35 mouse cellular contexts compared by ENCODE assay signal in the genomic region with DNA sequence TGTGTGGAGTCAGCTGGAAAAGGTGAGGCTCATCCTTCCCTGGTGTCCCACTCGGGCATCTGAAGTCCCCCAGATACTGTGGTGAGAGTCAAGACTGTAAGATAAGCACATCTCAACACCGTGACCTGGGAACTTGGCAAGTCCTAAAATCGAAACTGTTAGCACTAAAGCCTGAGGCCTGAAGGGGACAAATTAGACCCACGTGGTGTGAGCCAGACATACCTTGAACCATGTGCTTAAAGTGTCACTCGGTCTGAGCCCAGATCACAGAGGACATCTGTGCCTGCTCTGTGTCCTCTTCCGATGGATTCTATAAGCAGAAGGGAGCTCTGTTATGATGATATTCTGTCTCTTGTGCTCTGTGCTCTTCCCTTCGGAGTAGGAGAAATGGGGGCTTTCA. TPM values are rescaled to one million over a fixed set of nuclear protein-coding genes. Genes with fewer than 3 reads are reported as not detected.
"Had no signal": no experiment of that assay in that cellular context is flagged by ENCODE, and none has a peak within 500 bp of the region (broad histone marks: within the 10 kb centered on the region; RNA-seq: fewer than 3 reads in every experiment).

No protein-coding gene starts in this region.

- H3K27me3 ChIP-seq: hindbrain, embryonic 12.5 days; intestine, embryonic 15.5 days; limb, embryonic 12.5 days had no signal

- H3K36me3 ChIP-seq: heart, embryonic 10.5 days; heart, embryonic 12.5 days; hindbrain, embryonic 10.5 days; hindbrain, embryonic 12.5 days; intestine, embryonic 15.5 days; limb, embryonic 10.5 days; limb, embryonic 12.5 days had no signal

- H3K9me3 ChIP-seq: heart, embryonic 10.5 days; heart, embryonic 12.5 days; hindbrain, embryonic 10.5 days; hindbrain, embryonic 12.5 days; intestine, embryonic 15.5 days; limb, embryonic 10.5 days; limb, embryonic 12.5 days had no signal

- H3K27ac ChIP-seq: gastrocnemius, adult 2 months; heart, embryonic 10.5 days; hindbrain, embryonic 10.5 days; hindbrain, embryonic 12.5 days; hindbrain, embryonic 14.5 days; intestine, embryonic 15.5 days; kidney, postnatal 0 days; layer of hippocampus, adult 2 months; left cerebral cortex, adult 2 months; limb, embryonic 10.5 days; limb, embryonic 12.5 days; liver, embryonic 14.5 days had no signal

- H3K9ac ChIP-seq: heart, embryonic 12.5 days; hindbrain, embryonic 12.5 days; hindbrain, embryonic 14.5 days; intestine, embryonic 15.5 days; limb, embryonic 12.5 days; liver, embryonic 14.5 days had no signal

- H3K4me3 ChIP-seq: gastrocnemius, adult 2 months; heart, embryonic 10.5 days; heart, embryonic 12.5 days; hindbrain, embryonic 10.5 days; hindbrain, embryonic 12.5 days; intestine, embryonic 15.5 days; layer of hippocampus, adult 2 months; left cerebral cortex, adult 2 months; limb, embryonic 10.5 days; limb, embryonic 12.5 days had no signal

- DNase-seq: gastrocnemius, adult 2 months; gastrocnemius, postnatal 10 days; gastrocnemius, postnatal 25 days; heart, adult 18-20 months; heart, postnatal 10 days; heart, postnatal 4 days; kidney, postnatal 25 days; liver had no signal

- ATAC-seq: hindbrain, embryonic 16.5 days; inflammation-experienced regulatory T-cells, adult 6 months; intestine, embryonic 15.5 days; intestine, postnatal 0 days had no signal

- H3K4me1 ChIP-seq: heart, embryonic 10.5 days; heart, embryonic 12.5 days; hindbrain, embryonic 10.5 days; hindbrain, embryonic 12.5 days; limb, embryonic 10.5 days; limb, embryonic 12.5 days had no signal

- H3K4me2 ChIP-seq: heart, embryonic 12.5 days; hindbrain, embryonic 12.5 days; hindbrain, embryonic 14.5 days; intestine, embryonic 15.5 days; limb, embryonic 12.5 days had no signal

RNA-seq across cellular contexts. Expression of a gene that starts 5.3 kb away (rescaled TPM):
- total RNA-seq: gastrocnemius, adult 2 months; gastrocnemius, postnatal 10 days; gastrocnemius, postnatal 25 days; gastrocnemius, postnatal 4 days; granulocyte monocyte progenitor cell, adult 5-6 weeks; heart, adult 18-20 months; heart, postnatal 10 days; heart, postnatal 25 days; heart, postnatal 4 days; layer of hippocampus, adult 2 months; layer of hippocampus, postnatal 10 days; layer of hippocampus, postnatal 25 days; left cerebral cortex, adult 2 months; left cerebral cortex, postnatal 14 days; left cerebral cortex, postnatal 36 days had no signal
- polyA plus RNA-seq: frontal cortex, adult 2 months; heart, embryonic 10.5 days; heart, embryonic 12.5 days; heart, embryonic 14.5 days; heart, embryonic 16.5 days; hindbrain, embryonic 10.5 days; inflammation-experienced regulatory T-cells, adult 6 months; intestine, embryonic 15.5 days; intestine, postnatal 0 days; limb, embryonic 10.5 days; limb, embryonic 12.5 days; limb, embryonic 14.5 days; liver, embryonic 14.5 days had no signal

RNA-seq across cellular contexts. Expression of a gene that starts 9.4 kb away (rescaled TPM):
- total RNA-seq: granulocyte monocyte progenitor cell, adult 5-6 weeks; heart, postnatal 4 days had no signal
- polyA plus RNA-seq: heart, embryonic 10.5 days; heart, embryonic 12.5 days; heart, embryonic 14.5 days; heart, embryonic 16.5 days; hindbrain, embryonic 10.5 days; hindbrain, embryonic 12.5 days; hindbrain, embryonic 14.5 days; inflammation-experienced regulatory T-cells, adult 6 months; intestine, embryonic 15.5 days; intestine, postnatal 0 days; limb, embryonic 10.5 days; limb, embryonic 12.5 days; limb, embryonic 14.5 days had no signal

RNA-seq across cellular contexts. Expression of a gene that starts 25.5 kb away (rescaled TPM):
- total RNA-seq: gastrocnemius, adult 2 months; gastrocnemius, postnatal 10 days; gastrocnemius, postnatal 25 days; gastrocnemius, postnatal 4 days; granulocyte monocyte progenitor cell, adult 5-6 weeks; heart, adult 18-20 months; heart, adult 8-10 months; heart, postnatal 10 days; heart, postnatal 25 days; heart, postnatal 4 days; layer of hippocampus, adult 2 months; layer of hippocampus, postnatal 10 days; layer of hippocampus, postnatal 25 days; left cerebral cortex, adult 2 months; left cerebral cortex, postnatal 14 days; left cerebral cortex, postnatal 36 days had no signal
- polyA plus RNA-seq: frontal cortex, adult 2 months; heart, embryonic 10.5 days; heart, embryonic 12.5 days; heart, embryonic 14.5 days; heart, embryonic 16.5 days; hindbrain, embryonic 10.5 days; hindbrain, embryonic 12.5 days; hindbrain, embryonic 14.5 days; hindbrain, embryonic 16.5 days; inflammation-experienced regulatory T-cells, adult 6 months; intestine, embryonic 15.5 days; intestine, postnatal 0 days; limb, embryonic 10.5 days; limb, embryonic 12.5 days; limb, embryonic 14.5 days; liver, embryonic 14.5 days had no signal

RNA-seq across cellular contexts. Expression of a gene that starts 49.5 kb away (rescaled TPM):
- total RNA-seq: gastrocnemius, adult 2 months; gastrocnemius, postnatal 10 days; gastrocnemius, postnatal 25 days; gastrocnemius, postnatal 4 days; granulocyte monocyte progenitor cell, adult 5-6 weeks; heart, adult 18-20 months; heart, adult 8-10 months; heart, postnatal 10 days; heart, postnatal 25 days; heart, postnatal 4 days; layer of hippocampus, adult 2 months; layer of hippocampus, postnatal 10 days; layer of hippocampus, postnatal 25 days; left cerebral cortex, adult 2 months; left cerebral cortex, postnatal 14 days; left cerebral cortex, postnatal 36 days had no signal
- polyA plus RNA-seq: frontal cortex, adult 2 months; heart, embryonic 10.5 days; heart, embryonic 12.5 days; heart, embryonic 14.5 days; heart, embryonic 16.5 days; hindbrain, embryonic 10.5 days; hindbrain, embryonic 12.5 days; hindbrain, embryonic 14.5 days; hindbrain, embryonic 16.5 days; inflammation-experienced regulatory T-cells, adult 6 months; intestine, embryonic 15.5 days; intestine, postnatal 0 days; limb, embryonic 10.5 days; limb, embryonic 12.5 days; limb, embryonic 14.5 days; liver, embryonic 14.5 days had no signal
